In the genomic region with DNA sequence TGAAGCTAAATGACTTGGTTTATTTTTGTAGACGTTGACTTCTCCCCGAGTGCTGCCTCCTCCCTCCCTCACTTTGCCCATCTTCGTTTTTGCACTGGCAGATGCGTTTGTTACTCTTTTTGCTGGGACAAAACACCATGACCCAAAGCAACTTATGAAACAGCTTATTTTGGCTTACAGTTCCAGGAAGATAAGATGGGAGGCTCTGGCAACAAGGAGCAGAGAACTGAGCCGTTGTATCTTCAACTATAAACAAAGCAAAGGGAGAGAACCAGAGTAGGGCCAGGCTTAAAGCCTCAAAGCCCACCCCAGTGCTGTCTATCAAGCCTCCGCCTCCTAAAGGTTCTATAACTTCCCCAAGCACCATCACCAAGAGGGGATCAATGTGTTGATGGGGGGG, we compare ENCODE assay signal across 11 mouse cellular contexts.
"Had no signal": no experiment of that assay in that cellular context is flagged by ENCODE, and none has a peak within 500 bp of the region (broad histone marks: within the 10 kb centered on the region; RNA-seq: fewer than 3 reads in every experiment).

No protein-coding gene starts in this region.

- H3K27me3 ChIP-seq: limb, embryonic 15.5 days; liver, embryonic 12.5 days; neural tube, embryonic 12.5 days had no signal

- ATAC-seq: hindbrain, postnatal 0 days; liver, embryonic 12.5 days had no signal

- H3K4me1 ChIP-seq: liver, embryonic 12.5 days had no signal

- H3K27ac ChIP-seq: hindbrain, postnatal 0 days; limb, embryonic 15.5 days; liver, embryonic 12.5 days; midbrain, embryonic 12.5 days; neural tube, embryonic 12.5 days had no signal

- H3K9ac ChIP-seq: limb, embryonic 15.5 days; liver, embryonic 12.5 days; midbrain, embryonic 12.5 days; neural tube, embryonic 12.5 days had no signal

- H3K4me2 ChIP-seq: limb, embryonic 15.5 days; liver, embryonic 12.5 days; midbrain, embryonic 12.5 days; neural tube, embryonic 12.5 days had no signal

- H3K9me3 ChIP-seq: limb, embryonic 15.5 days; liver, embryonic 12.5 days; midbrain, embryonic 12.5 days; neural tube, embryonic 12.5 days had no signal

- H3K4me3 ChIP-seq: limb, embryonic 15.5 days; liver, embryonic 12.5 days; midbrain, embryonic 12.5 days; neural tube, embryonic 12.5 days had no signal

- H3K36me3 ChIP-seq: limb, embryonic 15.5 days; liver, embryonic 12.5 days; midbrain, embryonic 12.5 days; neural tube, embryonic 12.5 days had no signal

- DNase-seq: kidney, adult 11 months; kidney, adult 9 months; kidney, postnatal 10 days; layer of hippocampus, postnatal 36 days; right cerebral cortex, postnatal 14 days; thymus, postnatal 36 days had no signal
